In the genomic region with DNA sequence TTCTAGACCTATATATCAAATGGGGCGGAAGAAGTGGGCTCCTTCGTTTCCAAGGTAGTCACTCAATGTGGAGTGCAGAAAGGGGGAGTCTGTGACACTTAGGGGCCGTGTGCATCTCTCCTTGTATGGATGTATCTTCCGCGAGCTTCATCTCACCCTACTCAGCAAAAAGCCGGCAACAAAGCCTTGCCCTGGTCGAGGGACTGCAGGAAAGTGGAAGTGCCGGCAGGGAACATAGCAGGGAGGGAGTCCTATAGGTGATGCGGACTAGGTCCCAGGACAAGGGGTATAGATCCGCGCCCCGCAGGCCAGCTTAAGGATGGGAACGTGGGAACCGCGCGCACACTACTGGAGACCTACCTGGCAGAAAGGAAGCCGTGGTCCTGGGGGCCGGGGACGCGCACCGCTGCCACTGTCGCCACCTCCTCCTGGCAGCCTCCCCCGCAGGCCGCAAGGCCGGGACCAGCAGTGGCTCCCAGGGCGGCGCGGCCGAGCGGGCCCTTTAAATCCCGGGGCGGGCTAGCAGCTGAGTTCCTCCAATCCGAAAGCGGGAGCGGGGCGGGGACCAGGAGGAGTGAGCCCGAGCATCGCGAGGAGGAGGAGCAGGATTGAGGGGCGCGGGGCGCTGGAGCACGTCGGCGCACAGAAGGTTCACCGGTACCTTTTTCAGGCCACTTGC, we compare ENCODE assay signal across 8 mouse cellular contexts. TPM values are rescaled to one million over a fixed set of nuclear protein-coding genes. Genes with fewer than 3 reads are reported as not detected.
DNase-seq lines count a peak whose midpoint lies in the region; ATAC-seq lines count a peak whose summit lies in the region.

A gene (minus strand): TSS at position 511 of the 679 bp plus-strand sequence.

- intact Hi-C loops in gastrocnemius, postnatal 14 days (cut with DNase I; ENCODE audit: low total_unique reads), result no loop called here
- intact Hi-C loops in left cerebral cortex, postnatal 14 days (cut with DNase I), result loop anchor here (5.0 kb wide), 1 partner anchor 41 kb away; no protein-coding TSS in a partner anchor

- peak; percentile 97 for ATAC-seq in megakaryocyte progenitor cell, adult 5-6 weeks (replicated peaks; ENCODE audit: poor library complexity)

- DNase-seq in adrenal gland, postnatal 14 days, result peak; percentile 91
- peak; percentile 89 for DNase-seq in embryo, embryonic 11 days
- DNase-seq in gastrocnemius, postnatal 14 days, result peak; percentile 85
- DNase-seq in induced T-regulatory cell, adult 2 months (ENCODE audit: low read depth), result peak; percentile 29
- peak; percentile 67 to 78 for DNase-seq in left cerebral cortex, postnatal 14 days (ENCODE audit: low spot score in 2 of 2)
- DNase-seq in right cerebral cortex, postnatal 36 days (ENCODE audit: low spot score in 2 of 2), result peak; percentile 66 to 75
- DNase-seq in urinary bladder, postnatal 4 days (ENCODE audit: low spot score in 2 of 2), result peak; percentile 69 to 85

RNA-seq across cellular contexts. Expression of the gene that starts here (rescaled TPM):
- 6.4 and 7.3 TPM in 2 replicates for total RNA-seq in adrenal gland, postnatal 14 days (2021)
- 1 to 10 TPM; 3.3 to 4.7 TPM for total RNA-seq in gastrocnemius, postnatal 14 days (2021)
- total RNA-seq in left cerebral cortex, postnatal 14 days (2021), result 10 to 100 TPM; 83.2 to 83.3 TPM
- total RNA-seq in megakaryocyte progenitor cell, adult 5-6 weeks (2015), result 0.32 and 0.49 TPM in 2 replicates
- not detected in 2 replicates for total RNA-seq in megakaryocyte progenitor cell, adult 5-6 weeks (2017)

Comparison
In these comparisons a context has a peak if more than half of its experiments do, and no peak if none do; other contexts are left out.
1. Peak in every context shown above with its lines: DNase-seq and ATAC-seq.
2. RNA of the gene that starts here (total RNA-seq): 83.2 to 83.3 TPM in left cerebral cortex, postnatal 14 days; 6.4 to 7.3 TPM in adrenal gland, postnatal 14 days, 3.3 to 4.7 TPM in gastrocnemius, postnatal 14 days and 0.32 to 0.49 TPM in megakaryocyte progenitor cell, adult 5-6 weeks; every median in the first group is over 10 times any median in the second.
3. Peak in ATAC-seq in megakaryocyte progenitor cell, adult 5-6 weeks; RNA of the gene not detected or under 1 TPM.
4. DNase-seq: peak in every context shown above with its lines; median percentile 91 in adrenal gland, postnatal 14 days; 89 in embryo, embryonic 11 days; 85 in gastrocnemius, postnatal 14 days; 77 in urinary bladder, postnatal 4 days; 72 in left cerebral cortex, postnatal 14 days; 70 in right cerebral cortex, postnatal 36 days; 29 in induced T-regulatory cell, adult 2 months.